Mouse (Mus musculus) brain, embryonic 14.5 days (tissue): ENCODE data around the gene Uaca.

ENCODE experiments used
- CTCF ChIP-seq: fragments of 200-500 bp; IDR thresholded peaks from 2 replicates; pipeline ENCODE4 v1.5.1; 2012; ENCODE audit warnings: inconsistent platforms, mild to moderate bottlenecking, moderate library complexity, borderline replicate concordance; ENCODE audit not compliant: insufficient read depth, insufficient read length; ENCODE audit errors: extremely low read depth
- POLR2A ChIP-seq: fragments of 200-500 bp; IDR thresholded peaks from 2 replicates; pipeline ENCODE4 v1.6.1; 2012; ENCODE audit warnings: mild to moderate bottlenecking, inconsistent platforms, borderline replicate concordance; ENCODE audit not compliant: poor library complexity, insufficient read depth, insufficient read length, severe bottlenecking; ENCODE audit errors: extremely low read depth

DNA sequence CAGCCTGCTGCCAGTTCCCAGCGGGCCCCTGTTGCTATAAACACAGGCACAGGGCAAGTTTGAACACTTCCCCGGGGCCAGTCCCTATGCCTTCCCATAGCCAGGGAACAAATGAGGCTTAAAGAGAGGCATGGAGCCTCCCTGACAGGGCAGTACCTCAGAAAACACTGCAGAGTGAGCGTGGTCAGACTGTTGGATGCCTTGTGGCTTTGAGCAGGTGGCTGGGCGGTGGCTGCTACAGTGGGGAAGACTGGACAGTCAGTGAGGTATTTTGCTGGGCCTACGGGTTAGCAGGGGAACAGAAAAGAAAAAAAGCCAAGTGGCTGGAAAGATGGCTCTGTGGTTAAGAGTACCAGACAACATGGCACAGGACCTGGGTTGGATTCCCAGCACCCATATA lies 43.2 kb upstream of the Uaca start:
- TF ChIP-seq POLR2A = no peak
- TF ChIP-seq CTCF = no peak
